Mouse (Mus musculus): ENCODE results near the gene Gpr135. TPM values are rescaled to one million over a fixed set of nuclear protein-coding genes. Genes with fewer than 3 reads are reported as not detected.

Gene Gpr135
- total RNA-seq, 2 experiments from 2014 or later, result 12.8 to 16.5 TPM

- Histone ChIP-seq H3K27ac (peak within 1 kb of the TSS; percentile 84), H3K4me3 (peak within 1 kb of the TSS; percentile 67)
- DNase-seq (ENCODE audit: extremely low spot score in 1 of 2, low spot score in 2 of 2), result peak; percentile 96 to 98
- TF ChIP-seq CTCF (IDR thresholded peaks at IDR 0.05), result peak; percentile 40
- intact Hi-C loops (cut with DNase I), result loop anchor here (2.0 to 10.0 kb wide), 4 partner anchors 15 to 679 kb away; partner anchors contain the start of genes Dhrs7 and Gpr135
Observed at GRCm38 (mm10) chr12:72085329-72086165, 14.6 kb upstream of the Gpr135 start, which contains the start of the genes L3hypdh and Jkamp. TSS of gene L3hypdh (minus strand) at chr12:72085439. TSS of gene Jkamp (plus strand) at chr12:72085589.

DNA sequence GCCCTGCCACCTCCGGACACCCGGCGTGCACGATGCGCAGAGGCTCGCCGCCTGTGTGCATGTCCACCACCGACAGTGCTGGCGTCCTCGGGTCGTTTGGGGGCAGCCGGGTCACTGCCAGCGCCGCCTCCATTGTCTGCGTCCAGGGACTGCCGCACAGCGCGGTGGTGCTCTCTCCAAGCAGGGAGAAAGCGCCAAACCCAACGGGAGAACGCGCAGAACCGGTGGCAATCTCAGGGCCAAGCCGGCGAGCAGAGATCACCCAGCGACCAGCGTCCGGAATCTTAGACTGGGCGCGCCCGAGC lies 14.1 kb upstream of the Gpr135 start:
- intact Hi-C loops (cut with DNase I), result loop anchor here (2.0 to 10.0 kb wide), 4 partner anchors 14 to 680 kb away; partner anchors contain the start of genes Dhrs7 and Gpr135
- peak overlapping the region; percentile 70 for H3K27ac ChIP-seq
- TF ChIP-seq CTCF (IDR thresholded peaks at IDR 0.05), result no peak
- H3K4me3 ChIP-seq, result peak overlapping the region; percentile 67
- no peak for DNase-seq (ENCODE audit: extremely low spot score in 1 of 2, low spot score in 2 of 2)

GRCm38 (mm10) chr12:72084261-72085023 lies 13.5 kb upstream of the Gpr135 start:
- H3K4me3 ChIP-seq, result peak overlapping the region; percentile 67
- peak in 1 of 2 experiments; percentile 13 for DNase-seq (ENCODE audit: extremely low spot score in 1 of 2, low spot score in 2 of 2)
- intact Hi-C loops (cut with DNase I), result loop anchor here (2.0 to 10.0 kb wide), 4 partner anchors 14 to 680 kb away; partner anchors contain the start of genes Dhrs7 and Gpr135
- peak overlapping the region; percentile 70 for H3K27ac ChIP-seq
- no peak for TF ChIP-seq CTCF (IDR thresholded peaks at IDR 0.05)

GRCm38 (mm10) chr12:72083265-72083664 lies 12.3 kb upstream of the Gpr135 start:
- intact Hi-C loops (cut with DNase I), result loop anchor here (10.0 kb wide), 2 partner anchors 582 to 682 kb away; partner anchors contain the start of gene Dhrs7
- H3K27ac ChIP-seq, result no peak overlapping the region

GRCm38 (mm10) chr12:72082370-72082769 lies 11.4 kb upstream of the Gpr135 start:
- intact Hi-C loops (cut with DNase I), result loop anchor here (10.0 kb wide), 2 partner anchors 582 to 682 kb away; partner anchors contain the start of gene Dhrs7
- TF ChIP-seq CTCF (IDR thresholded peaks at IDR 0.05), result no peak
- no peak overlapping the region for H3K27ac ChIP-seq
- no peak overlapping the region for H3K4me3 ChIP-seq
- no peak for DNase-seq (ENCODE audit: extremely low spot score in 1 of 2, low spot score in 2 of 2)

More at GRCm38 (mm10) chr12:72083265-72083664, 12.3 kb upstream of the Gpr135 start:
- DNase-seq (ENCODE audit: extremely low spot score in 1 of 2, low spot score in 2 of 2), result no peak
- H3K4me3 ChIP-seq, result no peak overlapping the region
- TF ChIP-seq CTCF (IDR thresholded peaks at IDR 0.05), result no peak

GRCm38 (mm10) chr12:72081961-72082360 lies 11.0 kb upstream of the Gpr135 start:
- intact Hi-C loops (cut with DNase I), result loop anchor here (10.0 kb wide), 2 partner anchors 583 to 683 kb away; partner anchors contain the start of gene Dhrs7
- no peak for TF ChIP-seq CTCF (IDR thresholded peaks at IDR 0.05)
- Histone ChIP-seq H3K4me3 (no peak overlapping the region), H3K27ac (no peak overlapping the region)
- DNase-seq (ENCODE audit: extremely low spot score in 1 of 2, low spot score in 2 of 2), result no peak

GRCm38 (mm10) chr12:72078248-72078647 lies 7.3 kb upstream of the Gpr135 start:
- TF ChIP-seq CTCF (IDR thresholded peaks at IDR 0.05), result no peak
- no peak overlapping the region for H3K27ac ChIP-seq

GRCm38 (mm10) chr12:72069626-72070326 lies 1.1 kb downstream of the Gpr135 start:
- H3K27ac ChIP-seq, result peak overlapping the region; percentile 93
- H3K4me3 ChIP-seq, result peak overlapping the region; percentile 80
- no peak for DNase-seq (ENCODE audit: extremely low spot score in 1 of 2, low spot score in 2 of 2)
- TF ChIP-seq CTCF (IDR thresholded peaks at IDR 0.05), result no peak
- intact Hi-C loops (cut with DNase I), result loop anchor here (2.0 kb wide), 1 partner anchor 15 kb away; the partner anchor contains the start of genes Jkamp and L3hypdh

More at GRCm38 (mm10) chr12:72078248-72078647, 7.3 kb upstream of the Gpr135 start:
- no peak overlapping the region for H3K4me3 ChIP-seq
- intact Hi-C loops (cut with DNase I), result no loop called here
- DNase-seq (ENCODE audit: extremely low spot score in 1 of 2, low spot score in 2 of 2), result no peak

DNA sequence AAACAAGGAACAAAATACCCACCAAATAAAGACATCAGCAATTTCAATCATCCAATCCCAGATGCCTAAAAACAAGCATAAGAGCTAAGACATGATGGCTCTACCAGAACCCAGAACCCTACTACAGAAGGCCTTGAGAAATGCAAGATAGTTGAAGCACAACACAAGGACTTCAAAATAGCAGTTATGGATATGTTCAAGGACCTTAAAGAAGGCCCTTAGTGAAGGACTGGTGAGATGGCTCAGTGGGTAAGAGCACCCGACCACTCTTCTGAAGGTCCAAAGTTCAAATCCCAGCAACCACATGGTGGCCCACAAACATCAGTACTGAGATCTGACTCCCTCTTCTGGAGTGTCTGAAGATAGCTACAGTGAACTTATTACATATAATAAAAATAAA lies 13.1 kb downstream of the Gpr135 start:
- intact Hi-C loops (cut with DNase I), result no loop called here
- H3K4me3 ChIP-seq, result no peak overlapping the region
- H3K27ac ChIP-seq, result no peak overlapping the region
- no peak for DNase-seq (ENCODE audit: extremely low spot score in 1 of 2, low spot score in 2 of 2)
- no peak for TF ChIP-seq CTCF (IDR thresholded peaks at IDR 0.05)

GRCm38 (mm10) chr12:72053851-72054250 lies 17.1 kb downstream of the Gpr135 start:
- intact Hi-C loops (cut with DNase I), result no loop called here
- H3K27ac ChIP-seq, result no peak overlapping the region
- no peak overlapping the region for H3K4me3 ChIP-seq
- no peak for DNase-seq (ENCODE audit: extremely low spot score in 1 of 2, low spot score in 2 of 2)
- no peak for TF ChIP-seq CTCF (IDR thresholded peaks at IDR 0.05)

DNA sequence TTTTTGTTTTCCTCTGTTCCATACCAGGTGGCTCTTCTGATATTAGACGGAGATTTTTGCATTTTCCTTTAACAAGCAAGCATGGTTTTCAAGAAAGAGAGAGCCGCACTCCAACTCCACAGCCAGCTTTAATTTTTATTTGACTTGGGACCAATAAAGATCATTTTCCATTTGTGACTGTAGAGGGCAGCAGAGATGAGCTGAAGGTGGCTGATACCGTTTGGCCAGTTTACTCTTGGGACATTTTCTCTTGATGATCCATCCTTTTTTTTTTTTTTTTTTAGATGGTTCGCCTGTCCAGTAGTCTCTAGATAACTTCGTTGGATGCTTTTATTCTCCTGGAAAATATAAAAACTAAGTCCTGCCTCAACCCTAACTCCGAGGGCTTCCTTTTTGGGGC lies 17.6 kb downstream of the Gpr135 start:
- TF ChIP-seq CTCF (IDR thresholded peaks at IDR 0.05), result peak; percentile 69
- no peak for DNase-seq (ENCODE audit: extremely low spot score in 1 of 2, low spot score in 2 of 2)

More for the DNA sequence above, 17.6 kb downstream of the Gpr135 start:
- Histone ChIP-seq H3K27ac (no peak overlapping the region), H3K4me3 (no peak overlapping the region)
- intact Hi-C loops (cut with DNase I), result no loop called here

Measured in left cerebral cortex, adult 2 months (tissue).